Mouse (Mus musculus): ENCODE measurements around the gene Cntnap1.

The Cntnap1 gene

DNA sequence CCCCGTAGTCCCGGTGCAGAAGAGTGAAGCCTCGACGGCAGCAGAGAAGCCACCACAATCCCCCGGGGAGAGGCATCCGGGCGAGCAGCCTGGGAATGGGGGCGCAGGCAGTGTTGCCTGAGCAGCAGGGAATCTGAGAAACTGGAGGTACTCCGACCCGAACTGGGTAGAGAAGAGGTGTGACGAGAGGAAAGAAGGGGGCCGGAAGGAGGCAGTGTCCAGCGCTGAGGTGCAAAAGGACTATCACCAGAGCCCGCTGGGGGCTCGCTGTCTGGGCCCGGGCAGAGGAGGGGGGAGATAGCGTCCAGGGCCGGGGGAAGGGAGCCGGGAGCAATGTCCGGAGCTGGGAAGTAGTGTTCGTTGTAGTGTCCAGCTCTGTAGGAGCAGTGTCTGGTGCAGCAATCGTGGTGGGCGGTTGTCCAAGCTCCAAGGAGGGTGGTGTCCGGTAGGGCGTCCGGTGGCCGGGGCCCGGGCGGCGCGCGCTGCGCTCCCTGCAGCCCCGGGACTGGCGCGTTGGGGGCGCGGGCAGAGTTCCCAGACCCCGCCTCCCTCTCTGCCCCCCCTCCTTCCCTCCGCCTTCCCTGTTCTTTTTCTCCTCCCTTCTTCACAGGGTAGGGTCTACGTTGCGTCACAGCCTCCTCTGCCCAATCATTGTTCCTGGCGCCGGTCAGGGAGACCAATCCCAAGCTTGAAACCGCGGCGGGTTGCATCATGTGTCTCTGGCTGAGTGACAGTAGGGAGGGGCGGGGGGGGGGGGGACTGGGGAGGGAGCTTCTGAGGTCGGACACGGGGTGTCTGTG is 688 bp downstream of the Cntnap1 start, which contains the start of gene Plekhh3:
Gene Plekhh3 (minus strand): TSS at position 541 of the 800 bp plus-strand sequence.
- no peak for DNase-seq (ENCODE audit: low spot score)

DNA sequence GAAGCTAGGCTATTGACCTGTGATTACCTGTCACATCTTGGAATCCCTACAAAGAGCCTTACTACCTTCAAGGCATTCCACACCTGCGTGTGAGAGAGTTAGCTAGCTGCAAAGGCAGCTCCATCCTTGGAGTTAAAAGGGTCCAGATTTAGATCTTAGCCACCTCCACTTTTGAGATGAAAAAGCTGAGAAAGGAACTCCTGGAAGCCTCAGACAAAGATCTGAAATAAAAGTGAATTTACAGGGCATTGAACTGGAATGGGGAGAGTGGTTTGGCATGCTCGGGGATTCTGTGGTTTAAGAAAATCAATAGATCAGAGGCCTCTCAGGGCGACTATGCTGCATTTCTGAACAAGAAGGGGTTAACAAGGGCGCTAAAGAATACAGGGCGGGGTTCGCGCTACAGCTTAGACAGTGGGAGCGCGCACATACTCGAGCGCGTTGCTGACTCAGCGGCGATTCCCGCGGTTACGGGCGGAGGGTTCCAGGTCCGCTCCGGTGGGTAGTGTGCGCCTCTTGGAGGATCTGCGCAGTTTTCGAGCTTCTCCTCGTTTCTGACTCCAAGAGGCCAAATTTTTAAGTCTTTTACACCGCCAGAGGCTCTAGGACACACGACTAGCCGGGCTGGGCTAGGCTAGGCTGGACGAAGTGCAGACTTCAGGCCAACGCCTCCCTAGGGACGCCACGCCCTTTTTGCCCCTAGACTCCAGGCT is 1.6 kb downstream of the Cntnap1 start:
- no peak for DNase-seq (ENCODE audit: low spot score)

DNA sequence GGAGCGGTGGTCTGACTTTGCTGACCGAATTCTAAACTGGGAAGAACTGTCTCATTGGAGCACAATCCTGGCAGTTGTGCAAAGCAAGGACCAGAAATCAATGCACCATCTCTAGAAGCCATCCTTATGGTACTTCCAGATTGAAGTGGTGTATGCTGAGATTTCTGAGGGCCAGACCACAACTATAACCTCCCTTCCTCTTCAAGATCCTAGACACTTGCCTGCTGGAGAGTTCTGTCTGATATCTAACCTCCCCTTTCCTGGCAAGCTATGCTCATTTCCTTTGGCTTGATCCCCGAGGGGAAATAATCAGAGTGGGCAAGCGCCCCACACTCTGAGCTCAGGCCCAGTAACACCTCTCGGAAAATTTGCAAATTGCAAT is 2.1 kb downstream of the Cntnap1 start:
- DNase-seq (ENCODE audit: low spot score): no peak

DNA sequence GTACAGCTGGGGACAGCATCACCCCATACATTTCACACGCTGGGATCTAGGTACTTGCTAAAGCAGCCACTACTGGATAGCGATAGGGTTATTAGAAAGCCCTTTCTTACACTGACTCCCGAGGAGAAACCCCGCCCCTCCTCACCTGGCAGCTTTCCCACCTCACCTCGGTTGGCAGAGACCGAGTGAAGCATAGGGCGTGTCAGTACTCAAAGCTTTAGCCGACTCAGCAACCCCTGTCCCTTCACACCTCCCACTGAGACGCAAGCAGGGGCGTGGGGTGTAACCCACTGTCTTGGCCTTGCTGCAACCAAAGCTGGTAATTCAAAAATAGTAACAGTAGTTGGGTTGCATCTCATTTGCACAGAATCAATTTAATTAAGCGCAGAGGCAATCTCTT is 2.8 kb downstream of the Cntnap1 start:
- DNase-seq (ENCODE audit: low spot score): no peak

DNA sequence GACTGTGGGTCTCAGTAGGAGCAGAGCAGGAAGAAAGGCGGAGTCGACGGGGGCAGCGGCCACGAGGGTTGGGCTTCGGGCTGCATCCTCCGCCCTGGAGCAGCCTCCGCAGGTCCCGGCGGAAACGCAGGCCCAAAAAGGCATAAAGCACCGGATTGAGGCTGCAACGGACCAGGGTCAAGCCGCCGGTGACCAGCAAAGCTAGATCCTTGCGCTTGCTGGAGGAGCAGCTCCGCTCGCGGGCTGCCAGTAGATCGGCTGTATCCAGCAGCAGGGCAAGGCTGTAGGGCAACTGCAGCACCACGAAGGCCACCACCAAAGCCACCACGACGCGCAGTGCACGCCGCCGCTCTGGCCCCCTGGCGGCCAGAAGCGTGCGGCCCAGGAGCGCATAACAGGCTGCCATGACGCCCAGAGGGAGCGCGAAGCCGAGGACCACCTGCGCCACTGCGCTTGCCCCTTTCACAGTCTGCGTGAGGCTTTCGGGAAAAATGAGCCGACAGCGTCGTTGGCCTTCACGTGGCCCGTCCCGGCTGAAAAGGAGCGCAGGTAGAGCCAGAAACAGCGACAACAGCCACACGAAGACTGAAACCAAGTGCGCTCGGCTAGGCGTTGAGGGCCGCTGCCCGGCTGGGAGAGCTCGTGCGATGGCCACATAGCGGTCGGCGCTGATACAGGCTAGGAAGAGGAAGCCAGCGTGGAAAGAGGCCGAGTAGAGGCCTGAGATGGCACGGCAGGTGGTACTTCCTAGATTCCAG is 3.5 kb downstream of the Cntnap1 start:
- DNase-seq (ENCODE audit: low spot score): peak; percentile 61

DNA sequence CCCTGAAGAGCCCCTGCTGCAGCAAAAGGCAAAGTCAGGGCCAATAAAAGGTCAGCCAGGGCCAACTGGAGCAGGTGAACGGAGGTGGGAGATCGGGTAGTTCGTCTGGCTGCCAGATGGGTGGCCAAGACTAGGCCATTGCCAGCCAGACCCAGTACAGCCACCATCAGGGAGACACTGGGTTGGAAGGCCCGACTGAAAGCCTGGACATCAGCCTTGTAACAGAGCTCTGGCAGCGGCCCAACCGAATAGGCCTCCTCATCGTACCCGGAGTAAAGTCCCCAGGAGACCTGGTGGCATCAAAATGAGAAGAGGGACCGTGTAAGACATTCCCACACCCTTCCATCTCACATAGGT is 4.0 kb downstream of the Cntnap1 start:
- no peak for DNase-seq (ENCODE audit: low spot score)

DNA sequence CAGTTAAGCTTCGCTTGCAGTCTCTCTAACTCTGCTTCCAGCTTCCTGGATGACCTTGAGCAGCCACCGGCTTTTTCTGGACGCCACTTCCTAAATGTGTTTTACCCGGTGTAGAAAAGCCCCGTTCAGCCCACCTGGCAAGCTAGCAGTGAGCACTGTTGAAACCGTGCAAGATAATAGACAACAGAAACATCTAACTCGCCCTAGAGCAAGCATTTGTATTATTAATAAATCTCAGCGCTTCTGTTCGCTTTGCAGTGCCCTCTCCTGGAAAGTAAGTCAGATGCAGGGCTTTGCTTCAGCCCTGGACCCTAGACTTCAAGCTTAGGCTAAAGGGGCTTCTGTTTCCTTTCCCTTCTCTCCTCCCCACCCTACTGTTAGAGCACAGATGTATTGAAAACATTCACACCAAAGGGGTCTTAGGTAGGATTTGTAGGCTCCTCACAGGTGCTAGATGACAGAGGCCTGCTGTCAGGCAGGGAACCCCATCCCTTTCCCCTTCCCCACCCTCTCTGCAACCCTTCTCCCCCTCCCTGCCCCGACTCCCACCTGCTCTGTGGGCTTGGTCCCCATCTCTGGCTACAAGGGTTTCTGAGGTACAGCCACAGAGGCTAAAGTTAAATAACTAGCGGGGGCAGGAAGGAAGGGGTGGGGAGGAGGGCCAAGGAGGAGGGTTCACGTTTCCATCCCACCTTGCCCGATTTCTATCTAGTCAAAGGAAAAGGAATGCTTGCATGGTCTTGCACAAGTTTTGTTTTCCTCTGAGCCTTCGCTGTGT is 4.7 kb downstream of the Cntnap1 start, which contains the start of gene Ccr10:
Gene Ccr10 (minus strand): TSS at position 593 of the 778 bp plus-strand sequence.
- no peak for DNase-seq (ENCODE audit: low spot score)

DNA sequence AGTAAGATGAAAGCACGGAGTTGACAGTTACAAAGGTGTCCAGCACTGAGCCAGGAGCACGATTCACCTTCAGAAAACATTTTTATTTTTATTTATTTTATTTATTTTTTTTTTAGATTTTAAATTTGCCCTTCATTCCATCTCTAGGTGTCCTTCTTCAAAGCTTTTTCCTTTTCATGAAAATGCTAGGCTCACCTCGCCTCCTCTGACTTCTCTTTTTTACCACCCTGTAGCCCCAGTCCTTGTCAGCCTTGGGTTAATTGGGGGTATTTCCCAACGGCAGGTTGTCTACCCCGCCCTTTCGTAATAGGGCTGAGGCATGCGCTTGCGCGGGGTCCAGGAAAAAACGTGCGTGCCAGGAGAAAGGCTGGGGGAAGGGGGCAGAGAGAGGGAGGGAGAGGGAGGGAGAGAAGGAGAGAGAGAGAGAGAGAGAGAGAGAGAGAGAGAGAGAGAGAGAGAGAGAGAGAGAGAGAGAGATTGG is 5.4 kb downstream of the Cntnap1 start:
- no peak for DNase-seq (ENCODE audit: low spot score)

DNA sequence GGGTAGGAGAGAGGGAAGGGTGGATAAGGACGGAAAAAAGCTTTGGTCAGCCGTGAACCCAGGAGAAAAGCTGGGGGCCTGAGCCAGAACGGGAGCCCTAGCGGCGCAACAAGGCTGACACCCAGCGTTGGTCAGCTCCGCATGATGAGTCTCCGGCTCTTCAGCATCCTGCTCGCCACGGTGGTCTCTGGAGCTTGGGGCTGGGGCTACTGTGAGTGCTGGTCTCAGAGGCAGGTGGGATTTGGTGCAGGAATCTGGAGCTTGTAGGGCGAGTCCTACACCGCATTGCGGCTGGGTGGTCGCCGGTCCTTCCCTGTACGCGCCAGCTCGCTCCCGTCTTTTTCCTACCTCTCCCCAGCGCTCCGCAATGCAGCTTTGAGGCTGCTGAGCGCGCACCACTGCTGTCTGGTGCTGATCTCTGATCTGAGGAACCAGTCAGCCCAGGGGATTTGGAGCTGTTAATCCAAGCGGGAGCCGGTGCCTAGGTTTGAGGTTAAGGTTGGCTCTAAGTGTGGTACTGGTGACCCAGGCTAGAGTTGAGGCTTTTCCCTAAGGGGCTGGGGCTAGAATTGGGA is 5.9 kb downstream of the Cntnap1 start:
- DNase-seq (ENCODE audit: low spot score): no peak

DNA sequence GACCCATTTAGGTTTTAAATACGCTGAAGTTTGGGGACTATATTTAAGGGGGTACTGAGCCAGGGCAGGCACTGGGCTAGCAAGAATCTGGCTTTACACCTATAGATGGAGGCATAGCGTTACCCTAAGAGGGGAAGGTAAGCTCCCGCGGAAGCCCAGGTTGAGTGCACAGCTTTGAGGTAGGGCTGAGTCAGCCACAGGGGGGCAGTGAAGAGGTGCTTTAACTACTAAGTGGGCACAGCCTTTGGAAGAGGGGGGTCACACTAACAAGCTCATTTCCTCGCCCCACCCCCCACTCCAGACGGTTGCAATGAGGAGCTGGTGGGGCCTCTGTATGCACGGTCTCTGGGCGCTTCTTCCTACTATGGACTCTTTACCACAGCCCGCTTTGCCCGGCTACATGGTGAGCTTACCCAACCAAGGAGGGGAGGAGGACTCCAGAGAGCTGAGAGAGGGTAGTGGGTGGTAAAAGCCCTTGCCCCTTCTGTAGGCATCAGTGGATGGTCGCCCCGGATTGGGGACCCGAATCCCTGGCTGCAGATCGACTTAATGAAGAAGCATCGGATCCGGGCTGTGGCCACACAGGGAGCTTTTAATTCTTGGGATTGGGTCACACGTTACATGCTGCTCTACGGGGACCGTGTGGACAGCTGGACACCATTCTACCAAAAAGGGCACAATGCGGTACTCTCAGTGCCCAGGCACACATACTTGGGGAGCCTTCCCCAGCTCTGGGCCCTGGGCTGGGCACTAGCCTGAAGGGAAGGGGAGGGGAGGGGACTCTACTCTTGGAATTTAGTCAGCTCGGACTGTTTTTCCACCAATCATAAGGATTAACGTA is 6.8 kb downstream of the Cntnap1 start:
- DNase-seq (ENCODE audit: low spot score): peak; percentile 46

DNA sequence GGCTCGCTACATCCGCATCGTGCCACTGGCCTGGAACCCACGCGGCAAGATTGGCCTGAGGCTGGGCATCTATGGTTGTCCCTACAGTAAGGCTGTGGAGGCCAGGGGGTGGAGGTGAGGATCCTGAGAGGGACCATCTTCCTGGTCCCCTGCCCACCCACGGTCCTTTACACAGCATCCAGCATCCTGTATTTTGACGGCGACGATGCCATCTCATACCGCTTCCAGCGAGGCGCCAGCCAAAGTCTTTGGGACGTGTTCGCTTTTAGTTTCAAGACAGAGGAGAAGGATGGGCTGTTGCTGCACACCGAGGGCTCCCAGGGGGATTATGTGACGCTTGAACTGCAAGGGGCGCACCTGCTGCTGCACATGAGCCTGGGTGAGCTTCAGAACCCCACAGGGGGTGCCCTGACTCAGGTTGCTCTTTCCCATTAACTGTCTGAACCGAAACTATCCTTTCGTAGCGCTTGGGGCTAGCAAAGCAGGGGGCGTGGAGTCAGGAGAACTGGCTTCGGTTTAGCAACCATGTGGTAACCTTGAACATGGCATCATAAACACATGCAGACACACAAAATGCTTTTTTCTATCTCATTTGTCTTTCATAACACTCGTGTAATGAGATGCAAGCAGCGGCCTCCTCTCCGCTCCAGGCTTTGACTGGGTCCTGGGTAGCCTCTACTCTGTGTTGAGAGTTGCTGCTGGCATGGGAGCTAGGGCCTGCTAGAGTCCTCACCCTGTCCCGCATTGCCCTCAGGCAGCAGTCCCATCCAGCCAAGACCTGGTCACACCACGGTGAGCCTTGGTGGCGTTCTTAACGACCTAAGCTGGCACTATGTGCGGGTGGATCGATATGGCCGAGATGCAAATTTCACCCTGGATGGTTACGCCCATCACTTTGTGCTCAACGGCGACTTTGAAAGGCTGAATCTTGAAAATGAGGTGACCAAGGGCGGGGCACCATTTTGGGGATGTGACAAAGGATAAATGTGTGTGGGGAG is 8.0 kb downstream of the Cntnap1 start:
- DNase-seq (ENCODE audit: low spot score): no peak

DNA sequence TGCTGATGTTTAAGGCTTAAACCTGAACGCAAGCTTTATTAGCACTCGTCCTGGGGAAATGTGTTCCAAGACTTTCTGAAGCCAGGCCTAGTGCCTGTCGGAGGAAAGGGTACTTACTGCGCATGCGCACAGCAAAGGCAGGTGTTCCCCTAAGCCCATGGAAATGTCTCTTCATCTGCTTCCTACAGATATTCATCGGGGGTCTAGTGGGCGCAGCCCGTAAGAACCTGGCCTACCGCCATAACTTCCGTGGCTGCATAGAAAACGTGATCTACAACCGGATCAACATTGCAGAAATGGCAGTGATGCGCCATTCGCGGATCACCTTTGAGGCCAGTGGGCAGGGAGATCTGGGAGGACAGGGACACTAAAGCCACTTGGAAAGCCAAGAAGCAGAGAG is 9.0 kb downstream of the Cntnap1 start:
- no peak for DNase-seq (ENCODE audit: low spot score)

DNA sequence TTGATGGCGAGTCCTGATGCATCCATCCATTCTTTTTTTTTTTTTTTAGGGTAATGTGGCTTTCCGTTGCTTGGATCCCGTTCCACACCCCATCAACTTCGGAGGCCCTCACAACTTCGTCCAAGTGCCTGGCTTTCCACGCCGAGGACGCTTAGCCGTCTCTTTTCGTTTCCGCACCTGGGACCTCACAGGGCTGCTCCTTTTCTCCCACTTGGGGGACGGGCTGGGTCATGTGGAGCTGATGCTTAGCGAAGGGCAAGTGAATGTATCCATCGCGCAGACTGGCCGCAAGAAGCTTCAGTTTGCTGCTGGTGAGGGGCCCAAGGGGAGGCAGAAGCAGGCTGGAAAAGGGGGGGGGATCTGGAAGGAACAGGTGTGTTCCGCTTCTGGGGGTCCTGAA is 9.9 kb downstream of the Cntnap1 start:
- no peak for DNase-seq (ENCODE audit: low spot score)

DNA sequence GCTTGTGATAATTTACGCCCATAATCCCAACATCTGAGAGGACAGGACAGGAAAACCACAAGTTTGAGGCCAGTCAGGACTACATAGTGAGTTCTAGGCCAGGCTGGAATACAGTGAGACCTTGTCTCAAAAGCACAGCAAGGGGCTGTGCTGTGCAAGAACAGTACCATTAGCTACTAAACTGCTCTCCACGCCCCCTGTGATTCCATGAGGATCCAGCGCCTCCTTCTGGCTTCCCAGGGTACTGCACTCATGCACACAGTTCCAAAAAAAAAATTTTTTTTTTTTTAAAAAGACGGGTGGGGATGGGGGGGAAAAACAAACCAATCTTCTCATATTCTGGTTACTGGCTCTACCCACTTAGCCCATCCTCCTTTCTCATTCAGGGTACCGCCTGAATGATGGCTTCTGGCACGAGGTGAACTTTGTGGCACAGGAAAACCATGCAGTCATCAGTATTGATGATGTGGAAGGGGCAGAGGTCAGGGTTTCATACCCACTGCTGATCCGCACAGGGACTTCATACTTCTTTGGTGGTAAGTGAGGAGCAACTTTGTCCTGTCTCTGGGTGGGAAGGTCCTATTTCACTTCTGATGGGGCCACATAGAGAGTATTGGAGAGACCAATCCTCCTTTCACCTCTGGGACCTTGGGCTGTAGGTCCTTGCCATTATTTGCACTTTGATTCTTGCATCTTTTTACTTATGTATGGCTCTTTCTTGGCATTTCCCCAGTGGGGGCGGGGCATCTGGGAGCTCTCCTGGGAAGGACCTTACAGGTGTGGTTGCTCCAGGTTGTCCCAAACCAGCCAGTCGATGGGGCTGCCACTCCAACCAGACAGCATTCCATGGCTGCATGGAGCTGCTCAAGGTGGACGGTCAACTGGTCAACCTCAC is 10.8 kb downstream of the Cntnap1 start:
- DNase-seq (ENCODE audit: low spot score): peak; percentile 37

DNA sequence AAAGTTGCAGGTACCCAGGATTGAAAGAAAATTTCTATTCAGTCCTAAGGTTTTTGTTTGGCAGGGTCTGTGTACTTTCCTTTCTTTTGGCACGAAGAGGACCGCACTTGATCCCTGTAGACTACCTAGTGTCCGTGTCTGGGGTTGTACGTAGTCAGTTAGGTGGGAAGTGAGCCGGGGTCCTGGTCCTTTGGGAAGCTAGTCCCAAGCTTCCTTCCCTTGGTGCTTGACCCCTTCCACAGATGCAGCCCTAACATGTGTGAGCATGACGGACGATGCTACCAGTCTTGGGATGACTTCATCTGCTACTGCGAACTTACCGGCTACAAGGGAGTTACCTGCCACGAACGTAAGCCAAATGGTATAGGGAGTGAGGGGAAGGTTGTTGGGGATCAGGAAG is 11.6 kb downstream of the Cntnap1 start:
- no peak for DNase-seq (ENCODE audit: low spot score)

DNA sequence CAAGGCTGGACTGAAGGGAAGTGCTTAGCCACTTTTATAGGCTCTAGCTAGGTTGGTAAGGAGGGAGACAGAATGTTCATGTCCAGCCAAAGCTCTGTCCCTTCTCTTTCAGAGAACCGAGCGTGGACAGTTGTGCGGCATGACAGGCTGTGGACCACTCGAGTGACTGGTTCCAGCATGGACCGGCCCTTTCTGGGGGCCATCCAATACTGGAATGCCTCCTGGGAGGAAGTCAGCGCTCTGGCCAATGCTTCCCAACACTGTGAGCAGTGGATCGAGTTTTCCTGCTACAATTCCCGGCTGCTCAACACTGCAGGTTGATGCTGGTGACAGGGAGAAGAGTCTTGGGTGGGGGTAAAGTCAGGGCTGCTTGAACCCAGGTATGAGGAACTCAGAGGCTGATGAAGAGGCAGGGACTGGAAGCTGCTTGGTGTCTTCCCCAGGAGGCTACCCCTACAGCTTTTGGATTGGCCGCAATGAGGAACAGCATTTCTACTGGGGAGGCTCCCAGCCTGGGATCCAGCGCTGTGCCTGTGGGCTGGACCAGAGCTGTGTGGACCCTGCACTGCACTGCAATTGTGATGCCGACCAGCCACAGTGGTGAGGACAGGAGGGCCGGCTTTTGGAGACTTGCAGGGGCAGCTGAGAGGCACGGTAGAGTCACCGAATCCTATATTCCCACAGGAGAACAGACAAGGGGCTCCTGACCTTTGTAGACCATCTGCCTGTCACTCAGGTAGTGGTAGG is 12.6 kb downstream of the Cntnap1 start:
- DNase-seq (ENCODE audit: low spot score): no peak

DNA sequence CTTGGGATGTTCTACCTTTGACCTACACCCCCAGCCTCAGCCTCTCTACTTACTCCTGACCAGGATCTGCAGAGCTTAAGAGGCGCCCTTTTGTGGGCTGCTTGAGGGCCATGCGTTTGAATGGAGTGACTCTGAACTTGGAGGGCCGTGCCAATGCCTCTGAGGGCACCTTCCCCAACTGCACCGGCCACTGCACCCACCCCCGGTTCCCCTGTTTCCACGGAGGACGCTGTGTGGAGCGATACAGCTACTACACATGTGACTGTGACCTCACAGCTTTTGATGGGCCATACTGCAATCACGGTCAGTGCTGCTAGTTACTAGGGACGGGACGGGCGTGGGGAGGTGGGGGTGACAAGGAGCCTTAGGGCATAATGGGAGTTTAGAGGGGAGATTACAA is 14.7 kb downstream of the Cntnap1 start:
- DNase-seq (ENCODE audit: low spot score): no peak

DNA sequence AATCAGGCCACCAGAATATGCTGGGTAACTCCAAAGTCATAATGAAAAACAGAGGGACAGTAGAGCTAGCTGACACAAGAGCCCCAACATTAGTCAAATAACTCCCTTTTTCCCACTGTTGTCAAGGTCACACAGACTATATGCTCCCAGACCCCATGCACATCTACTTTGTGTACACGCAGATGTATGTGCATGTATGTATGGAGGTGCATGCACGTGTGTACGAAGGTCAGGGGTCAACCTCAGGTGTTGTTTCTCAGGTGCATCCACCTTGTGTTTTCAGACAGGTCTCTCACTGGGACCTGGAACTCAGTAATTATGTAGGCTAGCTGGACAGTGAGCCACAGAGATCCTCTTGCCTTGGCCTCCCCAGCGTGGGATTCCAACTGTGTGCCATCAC is 15.1 kb downstream of the Cntnap1 start:
- no peak for DNase-seq (ENCODE audit: low spot score)
